Mouse (Mus musculus): ENCODE data around the gene Hmgb1. TPM values are rescaled to one million over a fixed set of nuclear protein-coding genes. Genes with fewer than 3 reads are reported as not detected.

The Hmgb1 gene
- polyA plus RNA-seq, 1 experiment from 2014 or later = 1,555 TPM

GRCm38 (mm10) chr5:149215540-149215939, 31.3 kb upstream of the Hmgb1 start:
- no peak overlapping the region for H3K4me3 ChIP-seq (ENCODE audit: low read depth, low read length)
- no peaks in the 10 kb centered on the region for H3K9me3 ChIP-seq (ENCODE audit: control insufficient read depth, low read depth, low read length)
- WGBS = 92% methylated on average over 7 of the region's 7 CpGs
- no peaks in the 10 kb centered on the region for H3K27me3 ChIP-seq (ENCODE audit: control insufficient read depth, insufficient read depth, low read length)
- no peak overlapping the region for H3K9ac ChIP-seq (replicated peaks; ENCODE audit: low read depth, low read length)
- H3K4me1 ChIP-seq (ENCODE audit: control insufficient read depth, insufficient read depth, low read length) = no peaks in the 10 kb centered on the region
- H3K27ac ChIP-seq (ENCODE audit: low read length) = no peak overlapping the region
- peaks cover 49% of the 10 kb centered on the region for H3K36me3 ChIP-seq (ENCODE audit: control insufficient read depth, insufficient read depth, low read length)
- H3K4me2 ChIP-seq (replicated peaks; ENCODE audit: low read depth, low read length) = no peak overlapping the region
- no peak for ATAC-seq (ENCODE audit: insufficient number of reproducible peaks, insufficient read depth, low FRiP score, low read depth)

GRCm38 (mm10) chr5:149212806-149213205, 28.5 kb upstream of the Hmgb1 start:
- ATAC-seq (ENCODE audit: insufficient number of reproducible peaks, insufficient read depth, low FRiP score, low read depth) = no peak
- Histone ChIP-seq H3K9ac (replicated peaks; ENCODE audit: low read depth, low read length) (no peak overlapping the region), H3K4me3 (ENCODE audit: low read depth, low read length) (no peak overlapping the region), H3K4me2 (replicated peaks; ENCODE audit: low read depth, low read length) (no peak overlapping the region), H3K27me3 (ENCODE audit: control insufficient read depth, insufficient read depth, low read length) (no peaks in the 10 kb centered on the region), H3K27ac (ENCODE audit: low read length) (no peak overlapping the region), H3K36me3 (ENCODE audit: control insufficient read depth, insufficient read depth, low read length) (peaks cover 60% of the 10 kb centered on the region), H3K9me3 (ENCODE audit: control insufficient read depth, low read depth, low read length) (no peaks in the 10 kb centered on the region), H3K4me1 (ENCODE audit: control insufficient read depth, insufficient read depth, low read length) (no peaks in the 10 kb centered on the region)
- 79% methylated on average over 4 of the region's 4 CpGs for WGBS

GRCm38 (mm10) chr5:149211041-149211440, 26.8 kb upstream of the Hmgb1 start:
- Histone ChIP-seq H3K36me3 (ENCODE audit: control insufficient read depth, insufficient read depth, low read length) (peaks cover 59% of the 10 kb centered on the region), H3K27ac (ENCODE audit: low read length) (no peak overlapping the region), H3K4me1 (ENCODE audit: control insufficient read depth, insufficient read depth, low read length) (no peaks in the 10 kb centered on the region), H3K9ac (replicated peaks; ENCODE audit: low read depth, low read length) (no peak overlapping the region), H3K27me3 (ENCODE audit: control insufficient read depth, insufficient read depth, low read length) (no peaks in the 10 kb centered on the region), H3K9me3 (ENCODE audit: control insufficient read depth, low read depth, low read length) (no peaks in the 10 kb centered on the region), H3K4me3 (ENCODE audit: low read depth, low read length) (no peak overlapping the region), H3K4me2 (replicated peaks; ENCODE audit: low read depth, low read length) (no peak overlapping the region)
- 96% methylated on average over 4 of the region's 4 CpGs for WGBS
- no peak for ATAC-seq (ENCODE audit: insufficient number of reproducible peaks, insufficient read depth, low FRiP score, low read depth)

GRCm38 (mm10) chr5:149209328-149209727, 25.0 kb upstream of the Hmgb1 start:
- Histone ChIP-seq H3K4me2 (replicated peaks; ENCODE audit: low read depth, low read length) (no peak overlapping the region), H3K4me1 (ENCODE audit: control insufficient read depth, insufficient read depth, low read length) (no peaks in the 10 kb centered on the region), H3K27ac (ENCODE audit: low read length) (no peak overlapping the region), H3K9ac (replicated peaks; ENCODE audit: low read depth, low read length) (no peak overlapping the region), H3K9me3 (ENCODE audit: control insufficient read depth, low read depth, low read length) (no peaks in the 10 kb centered on the region), H3K4me3 (ENCODE audit: low read depth, low read length) (no peak overlapping the region), H3K36me3 (ENCODE audit: control insufficient read depth, insufficient read depth, low read length) (peaks cover 56% of the 10 kb centered on the region), H3K27me3 (ENCODE audit: control insufficient read depth, insufficient read depth, low read length) (no peaks in the 10 kb centered on the region)
- WGBS = 78% methylated on average over 8 of the region's 8 CpGs
- no peak for ATAC-seq (ENCODE audit: insufficient number of reproducible peaks, insufficient read depth, low FRiP score, low read depth)

- Histone ChIP-seq H3K27ac (ENCODE audit: low read length) (no peak overlapping the region), H3K36me3 (ENCODE audit: control insufficient read depth, insufficient read depth, low read length) (peaks cover 55% of the 10 kb centered on the region)
Measured at GRCm38 (mm10) chr5:149208776-149209175, 24.5 kb upstream of the Hmgb1 start.

GRCm38 (mm10) chr5:149207661-149208060, 23.4 kb upstream of the Hmgb1 start:
- H3K27me3 ChIP-seq (ENCODE audit: control insufficient read depth, insufficient read depth, low read length) = no peaks in the 10 kb centered on the region
- no peak overlapping the region for H3K9ac ChIP-seq (replicated peaks; ENCODE audit: low read depth, low read length)
- H3K36me3 ChIP-seq (ENCODE audit: control insufficient read depth, insufficient read depth, low read length) = peaks cover 56% of the 10 kb centered on the region
- H3K4me1 ChIP-seq (ENCODE audit: control insufficient read depth, insufficient read depth, low read length) = no peaks in the 10 kb centered on the region
- no peak overlapping the region for H3K4me3 ChIP-seq (ENCODE audit: low read depth, low read length)
- WGBS = 73% methylated on average over 6 of the region's 6 CpGs
- no peak for ATAC-seq (ENCODE audit: insufficient number of reproducible peaks, insufficient read depth, low FRiP score, low read depth)
- H3K4me2 ChIP-seq (replicated peaks; ENCODE audit: low read depth, low read length) = no peak overlapping the region
- H3K27ac ChIP-seq (ENCODE audit: low read length) = no peak overlapping the region
- H3K9me3 ChIP-seq (ENCODE audit: control insufficient read depth, low read depth, low read length) = no peaks in the 10 kb centered on the region

More at GRCm38 (mm10) chr5:149208776-149209175, 24.5 kb upstream of the Hmgb1 start:
- no peaks in the 10 kb centered on the region for H3K4me1 ChIP-seq (ENCODE audit: control insufficient read depth, insufficient read depth, low read length)
- H3K27me3 ChIP-seq (ENCODE audit: control insufficient read depth, insufficient read depth, low read length) = no peaks in the 10 kb centered on the region
- 69% methylated on average over 7 of the region's 7 CpGs for WGBS
- ATAC-seq (ENCODE audit: insufficient number of reproducible peaks, insufficient read depth, low FRiP score, low read depth) = no peak
- H3K4me3 ChIP-seq (ENCODE audit: low read depth, low read length) = no peak overlapping the region
- no peak overlapping the region for H3K9ac ChIP-seq (replicated peaks; ENCODE audit: low read depth, low read length)
- H3K9me3 ChIP-seq (ENCODE audit: control insufficient read depth, low read depth, low read length) = no peaks in the 10 kb centered on the region
- no peak overlapping the region for H3K4me2 ChIP-seq (replicated peaks; ENCODE audit: low read depth, low read length)

- Histone ChIP-seq H3K9me3 (ENCODE audit: control insufficient read depth, low read depth, low read length) (no peaks in the 10 kb centered on the region), H3K27ac (ENCODE audit: low read length) (no peak overlapping the region), H3K4me2 (replicated peaks; ENCODE audit: low read depth, low read length) (no peak overlapping the region), H3K4me3 (ENCODE audit: low read depth, low read length) (no peak overlapping the region), H3K4me1 (ENCODE audit: control insufficient read depth, insufficient read depth, low read length) (no peaks in the 10 kb centered on the region), H3K27me3 (ENCODE audit: control insufficient read depth, insufficient read depth, low read length) (no peaks in the 10 kb centered on the region), H3K9ac (replicated peaks; ENCODE audit: low read depth, low read length) (no peak overlapping the region), H3K36me3 (ENCODE audit: control insufficient read depth, insufficient read depth, low read length) (peaks cover 62% of the 10 kb centered on the region)
- WGBS = 87% methylated on average over 5 of the region's 5 CpGs
- no peak for ATAC-seq (ENCODE audit: insufficient number of reproducible peaks, insufficient read depth, low FRiP score, low read depth)
Measured at GRCm38 (mm10) chr5:149206286-149206685, 22.0 kb upstream of the Hmgb1 start.

- Histone ChIP-seq H3K4me1 (ENCODE audit: control insufficient read depth, insufficient read depth, low read length) (no peaks in the 10 kb centered on the region), H3K27ac (ENCODE audit: low read length) (no peak overlapping the region), H3K36me3 (ENCODE audit: control insufficient read depth, insufficient read depth, low read length) (peaks cover 59% of the 10 kb centered on the region), H3K27me3 (ENCODE audit: control insufficient read depth, insufficient read depth, low read length) (no peaks in the 10 kb centered on the region), H3K9me3 (ENCODE audit: control insufficient read depth, low read depth, low read length) (no peaks in the 10 kb centered on the region), H3K4me2 (replicated peaks; ENCODE audit: low read depth, low read length) (no peak overlapping the region), H3K9ac (replicated peaks; ENCODE audit: low read depth, low read length) (no peak overlapping the region), H3K4me3 (ENCODE audit: low read depth, low read length) (no peak overlapping the region)
- 73% methylated on average over 8 of the region's 8 CpGs for WGBS
- no peak for ATAC-seq (ENCODE audit: insufficient number of reproducible peaks, insufficient read depth, low FRiP score, low read depth)
Measured at GRCm38 (mm10) chr5:149205265-149205664, 21.0 kb upstream of the Hmgb1 start.

- Histone ChIP-seq H3K27ac (ENCODE audit: low read length) (no peak overlapping the region), H3K4me2 (replicated peaks; ENCODE audit: low read depth, low read length) (no peak overlapping the region), H3K27me3 (ENCODE audit: control insufficient read depth, insufficient read depth, low read length) (no peaks in the 10 kb centered on the region), H3K9me3 (ENCODE audit: control insufficient read depth, low read depth, low read length) (no peaks in the 10 kb centered on the region), H3K9ac (replicated peaks; ENCODE audit: low read depth, low read length) (no peak overlapping the region), H3K36me3 (ENCODE audit: control insufficient read depth, insufficient read depth, low read length) (peaks cover 57% of the 10 kb centered on the region), H3K4me3 (ENCODE audit: low read depth, low read length) (no peak overlapping the region), H3K4me1 (ENCODE audit: control insufficient read depth, insufficient read depth, low read length) (no peaks in the 10 kb centered on the region)
- 88% methylated on average over 7 of the region's 7 CpGs for WGBS
- no peak for ATAC-seq (ENCODE audit: insufficient number of reproducible peaks, insufficient read depth, low FRiP score, low read depth)
Measured at GRCm38 (mm10) chr5:149204822-149205221, 20.5 kb upstream of the Hmgb1 start.

Measured in stomach, embryonic 14.5 days (tissue).